Mouse (Mus musculus): ENCODE measurements around the gene Evc.

Evc gene

DNA sequence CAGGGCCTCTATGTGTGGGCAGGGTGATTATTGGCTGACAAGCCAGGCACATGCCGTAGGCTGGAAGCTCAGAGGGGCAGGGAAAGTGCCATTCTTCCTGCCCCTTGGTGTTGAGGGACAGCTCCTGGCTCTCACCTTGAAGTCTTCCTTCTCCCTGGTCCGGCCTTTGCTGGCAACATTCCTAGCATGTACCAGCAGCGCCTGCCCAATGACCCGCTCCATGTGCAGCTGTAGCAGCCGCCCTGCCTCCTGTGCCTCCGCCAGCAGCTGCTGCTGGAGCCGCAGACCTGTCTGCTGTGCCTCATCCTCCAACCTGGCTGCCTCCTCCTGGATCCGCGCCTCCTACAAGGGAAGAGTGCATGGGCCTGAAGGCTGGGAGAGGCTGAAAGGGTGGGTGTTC lies 26.7 kb downstream of the Evc start:
- no peak for DNase-seq (ENCODE audit: low spot score in 2 of 2)

DNA sequence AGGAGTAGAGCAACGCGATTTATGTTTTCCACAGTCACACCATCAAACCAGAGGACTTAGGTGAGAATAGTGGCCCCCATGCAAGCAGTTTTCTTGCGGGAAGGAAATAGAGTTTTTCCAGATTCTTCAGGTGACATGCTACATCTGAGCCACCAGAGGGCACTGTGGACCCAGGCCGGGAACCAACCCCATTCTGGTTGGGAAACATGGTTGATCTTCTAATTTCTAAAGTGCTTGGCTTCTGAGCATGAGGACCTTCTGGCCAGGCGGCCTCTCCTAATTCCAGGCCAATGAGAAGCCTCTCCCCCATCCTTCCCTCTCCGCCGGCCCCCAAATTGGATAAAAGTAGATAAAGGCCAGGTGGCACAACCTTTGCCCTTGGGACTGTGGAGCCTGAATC lies 38.3 kb downstream of the Evc start:
- no peak for DNase-seq (ENCODE audit: low spot score in 2 of 2)

DNA sequence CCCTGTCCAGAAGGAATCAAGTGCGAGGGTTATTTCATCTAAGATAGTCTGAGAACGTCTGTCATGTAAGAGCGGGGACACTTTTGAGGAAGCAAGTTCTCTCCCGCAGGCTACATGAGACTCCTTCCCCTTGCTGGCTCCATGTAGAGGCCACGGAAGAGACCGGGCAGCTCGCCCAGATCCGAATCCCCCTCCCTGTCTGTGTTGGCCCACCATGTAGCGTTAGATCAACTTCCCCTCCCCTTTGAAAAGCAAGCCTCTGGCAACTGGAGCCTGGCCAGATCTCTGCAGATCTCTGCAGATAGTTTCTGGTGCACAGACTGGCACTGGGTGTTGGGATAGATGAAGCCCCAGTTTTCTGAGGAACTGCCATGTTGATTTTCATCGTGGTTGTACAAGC lies 40.0 kb downstream of the Evc start:
- no peak for DNase-seq (ENCODE audit: low spot score in 2 of 2)

DNA sequence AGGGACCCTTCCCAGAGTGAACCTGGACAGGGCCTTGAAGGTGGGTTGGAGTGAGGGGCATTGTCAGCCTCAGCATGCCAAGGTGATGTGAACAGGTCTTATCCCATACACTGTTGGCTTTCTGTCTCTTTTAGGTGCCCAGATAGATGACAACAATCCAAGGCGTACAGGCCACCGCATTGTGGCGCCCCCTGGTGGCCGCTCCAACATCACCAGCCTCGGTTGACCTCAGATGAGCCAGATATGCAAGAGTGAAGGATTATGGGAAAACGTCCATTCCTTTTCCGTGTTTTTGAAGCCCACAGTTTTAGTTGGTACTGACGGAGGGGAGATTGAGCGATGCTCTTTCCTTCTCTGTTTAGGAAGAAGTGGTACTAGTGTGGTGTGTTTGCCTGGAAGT lies 45.7 kb downstream of the Evc start:
- DNase-seq (ENCODE audit: low spot score in 2 of 2): peak in 1 of 2 experiments; percentile 31

DNA sequence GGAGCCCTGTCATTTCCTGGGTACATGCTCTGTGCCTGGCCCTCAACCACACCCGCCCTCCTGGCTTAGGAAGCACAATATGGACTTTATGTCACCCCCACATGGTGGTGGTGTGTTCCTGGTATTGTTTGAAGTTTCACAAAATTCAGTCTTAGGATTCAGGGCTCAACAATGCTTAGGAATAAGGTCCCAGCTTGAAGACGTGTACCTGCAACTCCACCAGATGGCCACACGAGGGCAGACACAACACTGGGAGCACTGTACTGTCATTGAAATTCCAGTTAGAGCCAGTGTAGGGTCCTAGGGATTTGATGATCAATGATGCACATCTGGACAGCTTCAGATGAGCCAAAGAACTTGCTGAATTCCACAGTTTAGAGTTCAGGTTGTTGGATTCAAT lies 47.5 kb downstream of the Evc start:
- peak; percentile 74 to 75 for DNase-seq (ENCODE audit: low spot score in 2 of 2)

DNA sequence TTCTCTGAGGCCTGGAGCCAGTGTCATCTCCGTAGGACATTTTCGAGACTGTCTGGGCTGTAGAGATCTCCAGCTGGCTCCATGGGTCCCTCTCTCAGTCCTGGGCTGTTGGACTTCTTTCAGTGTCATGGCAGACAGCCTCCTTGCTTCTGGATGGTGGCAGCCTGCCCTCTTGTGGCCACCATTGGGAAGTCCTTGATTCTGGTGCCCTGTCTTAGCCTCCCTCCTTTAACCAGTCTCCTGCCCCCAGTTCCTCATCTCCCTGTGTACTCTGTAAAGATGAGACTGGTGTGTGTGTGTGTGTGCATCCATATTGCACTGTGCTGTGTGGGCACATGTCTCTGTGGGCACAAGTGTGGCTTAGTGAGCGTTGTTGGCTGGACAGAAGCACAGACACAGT lies 48.3 kb downstream of the Evc start:
- peak; percentile 66 to 68 for DNase-seq (ENCODE audit: low spot score in 2 of 2)

DNA sequence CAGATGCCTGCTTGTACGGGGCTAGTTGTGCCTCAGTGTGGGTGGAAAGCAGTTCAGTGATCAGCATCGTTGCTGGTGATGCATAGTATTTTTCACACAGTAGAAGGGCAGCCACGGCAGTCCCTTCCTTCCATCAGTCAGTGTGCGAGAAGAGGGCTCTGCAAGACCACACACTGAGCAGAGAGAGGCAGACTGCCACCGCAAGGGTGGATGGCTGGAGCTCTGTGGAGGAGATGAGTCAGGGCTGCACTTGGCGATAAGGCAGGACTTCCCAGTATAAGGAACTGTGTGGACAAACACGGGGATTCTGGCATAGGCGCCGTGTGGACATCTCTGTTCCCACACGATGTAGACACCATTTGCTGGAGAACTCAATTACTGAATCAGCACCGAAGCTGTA lies 55.7 kb downstream of the Evc start:
- DNase-seq (ENCODE audit: low spot score in 2 of 2): peak in 1 of 2 experiments; percentile 49

DNA sequence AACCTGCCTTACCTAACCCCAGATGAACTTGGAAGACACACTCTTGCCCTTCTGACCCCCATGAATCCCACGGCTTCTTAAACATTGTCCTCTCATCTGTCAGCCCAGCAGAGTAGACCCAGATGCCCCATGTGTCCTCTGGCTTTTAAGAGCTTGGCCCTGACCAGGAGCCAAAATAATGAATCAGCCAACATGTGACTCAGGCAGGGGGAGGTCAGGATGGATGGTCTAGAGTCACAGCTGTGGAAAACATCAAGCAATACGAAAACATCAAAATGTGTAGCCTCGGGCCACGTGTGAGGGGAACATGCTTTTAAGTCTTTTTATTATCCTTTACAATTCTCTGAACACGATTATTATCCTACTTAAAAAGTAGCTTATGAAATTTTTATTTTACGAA lies 72.9 kb downstream of the Evc start:
- no peak for DNase-seq (ENCODE audit: low spot score in 2 of 2)

DNA sequence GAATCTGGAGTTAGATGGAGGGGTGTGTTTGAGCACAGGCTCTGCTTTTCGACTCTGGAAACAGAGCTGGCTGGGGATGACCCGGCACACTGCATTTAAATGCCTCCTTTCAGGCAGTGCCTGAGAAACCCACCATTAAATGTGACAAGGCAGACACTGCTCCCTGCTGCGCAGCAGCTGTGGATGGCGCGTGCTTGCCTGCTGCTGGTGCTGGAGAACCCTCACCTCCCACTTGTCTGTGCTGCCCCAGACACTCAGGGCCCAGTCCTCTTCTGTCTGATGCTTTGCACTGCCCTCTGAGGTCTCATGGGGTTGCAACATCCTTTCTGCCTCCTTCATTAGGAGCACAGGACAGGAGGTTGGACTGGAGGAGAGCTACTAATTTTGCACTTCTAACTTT lies 75.0 kb downstream of the Evc start:
- peak in 1 of 2 experiments; percentile 44 for DNase-seq (ENCODE audit: low spot score in 2 of 2)

DNA sequence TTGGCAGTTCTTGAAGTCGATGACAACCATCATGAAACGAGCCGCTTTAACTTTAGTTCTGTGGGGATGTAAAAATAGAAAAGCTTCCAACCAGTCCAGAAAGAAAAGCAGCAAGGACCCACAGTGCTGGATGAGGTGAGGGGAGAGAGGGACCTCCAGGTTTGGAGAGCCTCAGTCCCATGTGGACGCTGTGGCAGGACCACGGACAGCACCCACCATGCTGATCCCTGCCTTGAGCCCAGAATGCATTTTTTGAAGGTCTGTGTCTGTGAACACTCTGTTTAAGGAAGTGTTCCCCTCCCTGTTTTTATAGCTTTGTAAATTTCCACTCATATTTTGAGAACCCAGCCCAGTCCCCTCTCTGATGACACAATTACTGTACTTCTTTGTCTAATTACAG lies 79.5 kb downstream of the Evc start:
- no peak for DNase-seq (ENCODE audit: low spot score in 2 of 2)

DNA sequence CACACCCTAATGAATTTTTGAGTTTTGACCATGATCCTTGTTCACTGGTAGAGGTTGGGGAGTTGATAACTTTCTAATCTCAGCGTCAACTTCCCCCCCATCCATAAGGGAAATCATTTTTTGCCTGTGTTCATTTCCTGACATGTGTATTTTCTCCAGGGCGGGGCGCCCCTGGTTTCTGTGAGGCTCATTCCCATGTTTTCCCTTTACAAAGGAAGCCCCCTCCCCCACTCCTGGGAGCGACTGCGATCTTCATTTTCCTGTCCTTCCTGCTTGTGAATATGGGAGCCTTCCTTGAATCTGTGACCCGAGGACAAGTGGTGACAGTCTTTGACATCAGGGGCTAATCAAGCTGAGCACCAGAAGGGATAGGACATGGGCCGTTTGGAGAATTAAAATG lies 79.9 kb downstream of the Evc start:
- no peak for DNase-seq (ENCODE audit: low spot score in 2 of 2)

DNA sequence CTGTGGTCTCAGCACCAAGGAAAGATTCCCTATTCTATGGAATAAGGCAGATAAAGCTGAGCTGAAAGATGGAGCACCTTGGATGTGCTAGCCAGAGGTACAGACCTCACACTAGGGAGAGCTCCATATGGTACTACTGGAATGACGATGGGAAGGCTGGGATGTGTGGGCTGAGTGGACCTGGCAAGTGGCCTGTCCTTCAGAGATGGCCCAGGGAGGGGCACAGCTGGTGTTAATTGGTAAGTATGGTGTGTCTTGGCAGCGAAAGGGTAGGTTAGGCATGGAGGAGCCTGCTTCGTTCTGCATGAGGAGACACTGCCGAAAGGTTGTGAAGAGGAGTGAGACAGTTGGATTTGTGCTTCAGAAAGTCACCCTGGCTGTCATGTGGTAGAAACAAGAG lies 82.2 kb downstream of the Evc start:
- no peak for DNase-seq (ENCODE audit: low spot score in 2 of 2)

DNA sequence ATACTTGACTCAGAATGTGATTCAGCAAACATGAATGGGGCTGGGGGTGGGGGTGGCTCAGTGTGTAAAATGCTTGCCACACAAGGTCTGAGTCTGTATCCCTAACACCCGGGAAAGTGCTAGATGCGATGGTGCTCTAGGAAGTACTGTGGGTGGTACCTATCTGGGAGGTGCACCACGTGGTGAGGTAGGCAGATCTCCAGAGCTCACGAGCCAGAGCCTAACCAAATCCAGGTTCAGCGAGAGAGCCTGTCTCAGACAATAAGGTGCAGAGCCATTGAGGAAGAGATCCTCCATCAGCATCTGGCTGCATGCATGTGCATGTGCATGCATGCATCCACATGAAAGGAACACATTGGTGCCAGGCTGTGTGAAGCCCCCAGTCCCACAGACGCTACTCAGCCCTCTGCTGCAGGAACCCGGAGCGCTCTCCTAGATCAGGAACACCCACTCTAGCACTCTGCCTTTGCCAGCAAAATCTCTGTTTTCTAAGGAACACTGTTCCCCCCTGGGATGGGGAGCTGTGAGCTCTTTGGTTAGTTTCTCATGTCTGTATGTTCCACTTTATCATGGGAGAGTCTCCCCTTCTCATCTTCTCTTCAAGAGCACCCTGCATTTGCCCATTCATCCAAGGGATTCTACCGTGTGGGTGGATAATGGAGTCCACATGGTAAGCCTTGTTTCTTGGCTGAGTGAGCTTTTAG lies 84.4 kb downstream of the Evc start:
- DNase-seq (ENCODE audit: low spot score in 2 of 2): peak; percentile 64 to 74

DNA sequence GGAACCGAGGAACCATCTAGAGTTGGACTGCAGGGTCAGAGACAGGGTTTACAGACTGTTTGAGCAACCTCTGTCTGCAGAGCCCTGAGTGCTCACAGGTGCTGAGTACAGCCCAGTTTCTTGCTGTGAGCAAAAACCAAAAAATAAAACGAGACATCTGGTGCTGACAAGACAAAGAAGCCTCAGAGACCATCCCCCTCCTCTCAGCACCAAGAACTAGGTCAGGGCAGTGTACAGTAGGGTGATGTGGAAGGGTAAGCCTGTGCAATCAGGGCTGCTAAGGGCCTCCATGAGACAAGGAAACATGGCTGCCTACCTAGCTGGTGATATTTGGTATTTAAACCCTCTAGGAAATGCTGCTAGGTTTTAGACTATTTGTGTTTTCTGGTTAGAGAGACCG lies 85.1 kb downstream of the Evc start:
- DNase-seq (ENCODE audit: low spot score in 2 of 2): no peak

DNA sequence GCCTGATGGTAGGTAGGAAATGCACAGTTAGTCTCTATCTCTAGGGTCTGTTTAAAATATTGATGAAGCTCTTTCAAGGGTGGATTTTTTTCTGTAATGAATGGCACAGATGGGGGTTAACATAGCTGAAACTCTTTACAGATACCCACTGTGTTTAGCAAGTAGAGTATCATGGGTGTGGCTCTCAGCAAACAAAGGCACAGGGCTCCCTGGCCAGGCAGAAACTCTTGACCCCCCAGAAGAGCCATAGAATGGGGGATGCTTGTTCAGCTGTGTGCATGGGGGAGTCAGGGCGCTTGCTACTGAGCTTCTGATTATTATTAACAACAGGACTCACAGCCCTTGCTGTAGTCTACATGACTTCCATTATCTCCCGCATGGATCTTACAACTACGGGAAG lies 87.8 kb downstream of the Evc start:
- DNase-seq (ENCODE audit: low spot score in 2 of 2): no peak

DNA sequence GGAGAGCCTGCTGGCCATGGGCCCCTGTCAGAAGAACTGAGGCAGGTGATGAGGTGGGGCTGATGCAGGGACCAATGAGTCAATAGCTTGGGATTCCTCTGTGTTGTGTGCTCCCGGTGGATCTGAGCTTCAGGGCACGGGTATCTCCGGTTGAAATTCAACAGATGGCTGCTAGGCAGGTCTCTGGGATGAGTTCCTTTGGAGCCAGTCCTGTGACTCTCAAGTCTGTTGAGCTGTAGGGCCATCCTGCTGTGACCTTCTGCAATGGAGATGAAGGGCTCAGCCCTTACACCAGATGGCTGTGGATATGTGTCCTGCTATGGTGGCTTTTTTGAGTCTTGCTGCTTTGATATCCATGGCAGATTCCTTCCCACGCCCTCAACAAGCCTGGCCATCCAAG lies 89.2 kb downstream of the Evc start:
- DNase-seq (ENCODE audit: low spot score in 2 of 2): no peak

DNA sequence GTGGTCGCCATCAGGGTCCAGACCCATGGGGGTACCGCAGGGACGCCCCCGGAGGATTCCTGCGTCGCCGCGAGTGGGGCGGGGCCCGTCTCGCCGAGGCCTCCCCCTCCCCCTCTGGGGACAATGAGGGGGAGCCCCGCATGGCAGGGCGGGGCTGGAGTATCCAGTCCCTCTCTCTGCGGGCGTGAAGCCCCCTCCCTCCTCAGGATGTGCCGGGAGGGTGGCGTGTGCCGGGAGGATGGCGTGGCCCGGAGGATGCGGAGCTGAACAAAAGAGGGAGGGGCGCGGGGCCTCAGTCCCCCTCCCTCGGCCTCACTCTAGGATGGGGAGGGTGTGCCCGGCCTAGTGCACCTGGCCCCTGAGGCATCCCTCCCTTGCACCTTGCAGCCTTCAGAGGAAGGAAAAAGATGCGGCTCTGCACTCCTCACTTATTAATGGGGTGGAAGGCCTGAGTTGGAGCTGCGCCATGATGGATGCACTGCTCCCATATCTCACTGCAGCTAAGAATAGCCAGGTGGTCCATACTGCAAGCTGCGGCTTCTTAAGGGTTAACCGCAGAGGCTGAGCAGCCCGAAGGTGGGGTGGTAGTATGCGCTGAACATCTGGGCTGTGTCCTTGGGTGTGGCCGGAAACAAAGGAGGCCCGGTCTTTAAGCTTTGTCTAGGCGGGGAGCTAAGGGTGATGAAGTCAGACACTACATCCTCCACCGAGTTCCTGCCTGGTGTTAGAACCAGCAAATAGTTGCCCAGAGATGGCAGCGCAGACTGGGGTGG lies 90.4 kb downstream of the Evc start:
- no peak for DNase-seq (ENCODE audit: low spot score in 2 of 2)

DNA sequence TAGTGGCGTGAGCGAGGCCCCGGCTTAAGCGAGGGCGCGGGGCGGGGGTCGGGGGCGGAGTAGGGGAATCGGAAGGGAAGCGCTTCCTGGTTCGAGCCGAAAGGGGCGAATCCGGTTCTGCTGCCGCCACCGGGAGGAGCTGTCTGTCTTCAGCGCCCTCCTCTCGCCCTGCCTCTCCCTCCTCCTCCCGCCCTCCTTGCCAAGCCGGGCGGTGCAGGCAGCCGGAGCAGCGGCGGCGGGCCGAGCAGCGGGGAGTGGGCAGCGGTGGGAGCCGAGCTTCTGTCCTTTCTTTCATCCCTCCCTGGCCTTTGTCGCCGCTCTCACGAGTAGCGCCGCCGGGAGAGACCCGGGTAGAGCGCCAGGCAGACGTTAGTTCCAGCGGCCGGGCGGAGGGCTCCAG lies 91.0 kb downstream of the Evc start:
- peak; percentile 75 to 79 for DNase-seq (ENCODE audit: low spot score in 2 of 2)

DNA sequence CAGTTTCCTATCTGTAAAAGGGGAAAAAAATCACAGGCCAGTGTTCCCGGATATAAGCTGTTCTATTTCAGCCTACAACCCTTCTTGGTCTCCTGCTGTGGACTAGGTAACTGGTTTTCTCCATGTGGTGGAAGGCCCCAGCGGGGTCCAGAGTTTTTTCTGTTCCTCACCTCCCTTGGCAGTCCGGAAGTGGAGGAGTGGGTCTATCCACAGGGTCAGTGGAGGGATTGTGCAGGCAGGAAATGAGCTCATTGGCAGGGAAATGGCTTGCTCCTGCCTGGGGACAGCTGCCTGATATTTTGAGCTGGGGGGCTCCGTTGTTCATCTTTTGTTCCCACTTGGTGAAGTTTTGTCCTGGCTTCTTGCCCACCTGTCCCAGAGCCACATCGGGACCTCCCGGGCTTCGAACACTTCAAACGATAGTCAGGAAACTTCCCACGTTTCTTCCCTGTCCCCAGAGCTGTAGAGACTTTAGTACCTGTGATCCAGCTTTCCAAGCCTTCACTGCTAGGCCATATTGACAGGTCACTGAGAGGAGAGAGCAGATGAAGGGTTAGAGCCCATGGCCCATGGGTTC lies 91.9 kb downstream of the Evc start:
- DNase-seq (ENCODE audit: low spot score in 2 of 2): no peak

DNA sequence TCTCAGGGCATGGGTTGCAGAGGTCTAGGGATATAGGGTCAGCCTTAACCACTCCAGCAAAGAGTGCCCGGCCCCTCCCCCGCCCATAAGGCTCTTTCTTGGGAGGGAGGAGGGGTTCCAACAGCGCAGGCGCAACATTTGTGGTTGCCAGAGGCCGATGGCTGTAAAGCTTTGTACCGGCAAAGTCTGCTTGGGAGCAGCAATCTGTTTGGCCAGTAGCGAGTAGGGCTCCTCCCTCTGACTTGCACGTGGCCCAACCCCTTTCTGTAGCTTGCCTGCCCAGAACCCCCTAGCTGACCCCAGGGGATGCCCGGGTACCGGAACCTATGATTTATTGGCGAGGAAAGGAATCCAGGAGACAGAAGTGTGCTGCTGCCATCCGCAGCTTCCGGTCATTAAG lies 92.5 kb downstream of the Evc start:
- peak; percentile 75 to 81 for DNase-seq (ENCODE audit: low spot score in 2 of 2)

DNA sequence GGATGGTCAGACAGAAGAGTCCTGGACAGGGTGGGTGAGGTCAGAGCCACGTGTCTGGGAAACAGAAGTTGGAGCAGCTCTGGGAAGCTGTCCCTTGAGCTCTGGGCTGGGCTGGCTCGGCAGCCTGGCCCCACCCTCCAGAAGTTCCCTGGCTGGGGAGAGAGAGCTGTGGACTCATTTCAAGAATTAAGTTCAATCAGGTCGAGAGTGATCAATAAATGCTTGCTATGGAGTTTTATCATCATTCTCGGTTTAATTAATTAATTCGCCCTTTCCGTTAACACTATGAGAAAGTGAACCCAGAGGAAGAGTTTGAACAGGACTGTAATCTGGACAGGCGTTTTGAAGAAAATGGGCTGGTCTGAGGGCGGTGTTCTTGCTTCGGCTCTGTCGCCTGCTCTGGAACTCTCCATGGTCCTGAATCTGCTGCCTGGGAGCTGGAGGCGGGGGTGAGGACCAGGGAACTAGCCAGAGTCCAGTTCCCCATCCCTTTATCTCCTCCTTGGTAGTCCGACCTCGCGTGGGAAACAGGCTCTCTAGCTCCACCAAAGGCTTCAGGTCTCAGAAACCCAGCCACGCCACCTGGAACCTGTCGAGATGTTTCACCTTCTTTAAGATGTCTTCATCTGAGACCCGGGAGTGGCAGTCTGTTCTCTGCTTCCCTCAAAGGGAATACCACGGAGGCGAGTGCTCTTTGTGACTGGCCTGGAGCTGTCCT lies 93.4 kb downstream of the Evc start:
- peak in 1 of 2 experiments; percentile 32 for DNase-seq (ENCODE audit: low spot score in 2 of 2)

DNA sequence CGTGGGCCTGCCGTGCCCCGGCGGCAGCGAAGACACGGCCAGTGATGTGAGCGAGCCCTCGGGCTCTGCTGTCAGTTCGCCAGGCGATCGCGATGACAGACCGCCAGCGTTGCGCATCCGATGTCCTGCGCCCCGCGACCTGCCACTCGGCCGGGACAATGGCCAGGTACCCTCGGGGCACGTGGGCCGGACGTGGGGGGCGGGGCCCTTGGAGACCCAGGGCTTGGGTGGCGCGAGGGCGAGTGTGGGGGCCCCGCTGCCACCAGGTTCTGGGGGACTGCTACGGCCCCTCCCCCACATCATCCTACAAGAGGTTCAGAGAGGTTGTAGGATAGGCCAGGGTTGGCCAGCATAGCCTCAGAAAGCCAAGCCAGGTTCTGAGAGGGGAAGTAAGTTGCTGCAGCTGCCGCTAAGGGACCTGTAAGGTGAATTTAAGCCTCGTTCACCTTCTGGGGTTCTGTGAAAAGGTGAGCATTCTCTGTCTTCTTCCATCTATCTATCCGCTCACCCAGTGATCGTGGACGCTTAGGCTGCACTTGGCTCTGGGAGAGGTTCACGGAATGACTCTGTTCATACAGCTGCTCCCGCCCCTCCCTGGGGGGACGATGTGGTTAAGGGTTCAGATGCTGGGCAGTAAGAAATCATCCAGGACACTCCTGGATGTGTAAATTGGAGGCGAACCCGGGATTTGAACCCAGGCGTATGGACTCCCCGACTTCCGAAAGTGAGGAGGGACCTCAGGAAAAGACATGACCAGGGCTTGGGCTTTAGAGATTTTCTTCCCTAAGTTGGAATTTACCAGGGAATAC lies 94.1 kb downstream of the Evc start:
- DNase-seq (ENCODE audit: low spot score in 2 of 2): no peak

All from right cerebral cortex, adult 2 months (tissue).